Mouse (Mus musculus): ENCODE results near the gene Sart1.

DNA sequence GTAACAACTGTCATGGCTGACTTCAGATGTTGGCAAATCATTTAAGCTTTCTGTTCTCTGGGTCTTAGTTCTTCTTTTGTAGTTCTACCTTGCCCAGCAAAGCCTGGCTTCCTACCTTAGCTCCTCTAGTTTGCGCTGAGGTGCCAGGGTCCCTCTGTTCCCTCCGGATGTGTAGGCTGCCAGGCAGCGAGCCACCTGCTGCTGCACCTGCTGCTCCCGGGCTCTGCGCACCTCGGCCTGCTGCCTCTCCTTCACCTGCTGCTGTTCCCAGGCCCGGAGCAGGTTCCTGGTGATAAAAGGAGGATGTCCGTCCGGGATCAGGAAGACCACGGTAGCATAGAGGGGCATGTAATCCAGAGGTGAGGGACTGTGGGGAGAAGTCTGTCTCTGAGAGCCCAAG, 5.7 kb upstream of the Sart1 start:
- TF ChIP-seq CTCF (conservative IDR thresholded peaks at IDR 0.05; ENCODE audit: low read length) (no peak), NANOG (IDR thresholded peaks at IDR 0.05; ENCODE audit: borderline replicate concordance, low read length) (no peak), POU5F1 (IDR thresholded peaks at IDR 0.05; ENCODE audit: borderline replicate concordance, low read length) (no peak)

All from E14TG2a.4 (cell line).